Mouse (Mus musculus): ENCODE measurements around the gene Rab11fip3. TPM values are rescaled to one million over a fixed set of nuclear protein-coding genes. Genes with fewer than 3 reads are reported as not detected.

Rab11fip3 gene
- total and polyA plus RNA-seq, 2 experiments from 2014 or later: 15.4 to 30.0 TPM

- no peak overlapping the region for H3K4me3 ChIP-seq (ENCODE audit: low read depth, low read length)
- H3K9me3 ChIP-seq (ENCODE audit: low read length): no peaks in the 10 kb centered on the region
- H3K9ac ChIP-seq: no peak overlapping the region
- DNase-seq (no peak), ATAC-seq (no peak)
- H3K4me1 ChIP-seq (ENCODE audit: insufficient read depth): no peaks in the 10 kb centered on the region
- WGBS: 92% methylated on average over 9 of the region's 9 CpGs
- TF ChIP-seq CTCF (IDR thresholded peaks at IDR 0.05; ENCODE audit: low read depth): no peak
- H3K36me3 ChIP-seq (ENCODE audit: insufficient read depth): no peaks in the 10 kb centered on the region; the same call in 1 of the 2 replicates
- H3K27me3 ChIP-seq (ENCODE audit: insufficient read depth, low read length): no peaks in the 10 kb centered on the region
- no peak overlapping the region for H3K27ac ChIP-seq (ENCODE audit: low read depth, low read length)
- no peak overlapping the region for H3K4me2 ChIP-seq (ENCODE audit: low read depth)
These were observed 17.8 kb upstream of the Rab11fip3 start for GRCm38 (mm10) chr17:26087059-26087564.

DNA sequence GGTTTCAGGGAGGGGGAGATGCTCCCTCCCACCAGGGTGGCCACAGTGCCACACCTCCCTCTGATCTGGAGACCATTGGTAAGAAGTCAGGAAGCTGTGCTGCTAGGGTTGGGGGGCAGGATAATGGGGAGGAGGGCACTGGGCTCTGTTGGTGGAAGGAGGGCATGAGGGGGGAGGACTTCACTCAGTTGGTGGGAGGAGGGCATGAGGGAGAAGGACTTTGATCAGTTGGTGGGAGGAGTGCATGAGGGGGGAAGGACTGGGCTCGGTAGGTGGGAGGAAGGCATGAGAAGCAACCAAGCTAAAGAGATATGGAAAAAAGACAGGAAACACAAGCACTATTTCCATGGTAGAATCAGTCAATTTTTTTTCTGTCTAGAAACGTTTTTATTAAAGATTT is 11.5 kb upstream of the Rab11fip3 start:
- Histone ChIP-seq H3K9me3 (ENCODE audit: low read length) (no peaks in the 10 kb centered on the region), H3K27me3 (ENCODE audit: insufficient read depth, low read length) (no peaks in the 10 kb centered on the region), H3K36me3 (ENCODE audit: insufficient read depth) (0 out of 2 replicates have a peak, but pooled peaks cover 5% of the 10 kb centered on the region), H3K27ac (ENCODE audit: low read depth, low read length) (no peak overlapping the region), H3K4me2 (ENCODE audit: low read depth) (no peak overlapping the region), H3K9ac (no peak overlapping the region), H3K4me1 (ENCODE audit: insufficient read depth) (no peaks in the 10 kb centered on the region), H3K4me3 (ENCODE audit: low read depth, low read length) (no peak overlapping the region)
- WGBS: 48% methylated on average over 2 of the region's 2 CpGs
- no peak for DNase-seq
- TF ChIP-seq CTCF (IDR thresholded peaks at IDR 0.05; ENCODE audit: low read depth): no peak
- no peak for ATAC-seq

- Histone ChIP-seq H3K36me3 (ENCODE audit: insufficient read depth) (0 out of 2 replicates have a peak, but pooled peaks cover 5% of the 10 kb centered on the region), H3K4me1 (ENCODE audit: insufficient read depth) (no peaks in the 10 kb centered on the region), H3K4me2 (ENCODE audit: low read depth) (no peak overlapping the region), H3K27me3 (ENCODE audit: insufficient read depth, low read length) (no peaks in the 10 kb centered on the region), H3K4me3 (ENCODE audit: low read depth, low read length) (no peak overlapping the region), H3K27ac (ENCODE audit: low read depth, low read length) (0 out of 2 replicates have a peak overlapping the region, but pooled peaks have one; percentile 47), H3K9ac (no peak overlapping the region), H3K9me3 (ENCODE audit: low read length) (no peaks in the 10 kb centered on the region)
- TF ChIP-seq CTCF (IDR thresholded peaks at IDR 0.05; ENCODE audit: low read depth): peak; percentile 26; the same call in 1 of the 2 replicates
- ATAC-seq: peak; percentile 87
- WGBS: 65% methylated on average over 2 of the region's 2 CpGs
- peak; percentile 75 for DNase-seq
These were observed 9.5 kb upstream of the Rab11fip3 start for GRCm38 (mm10) chr17:26078851-26079250.

DNA sequence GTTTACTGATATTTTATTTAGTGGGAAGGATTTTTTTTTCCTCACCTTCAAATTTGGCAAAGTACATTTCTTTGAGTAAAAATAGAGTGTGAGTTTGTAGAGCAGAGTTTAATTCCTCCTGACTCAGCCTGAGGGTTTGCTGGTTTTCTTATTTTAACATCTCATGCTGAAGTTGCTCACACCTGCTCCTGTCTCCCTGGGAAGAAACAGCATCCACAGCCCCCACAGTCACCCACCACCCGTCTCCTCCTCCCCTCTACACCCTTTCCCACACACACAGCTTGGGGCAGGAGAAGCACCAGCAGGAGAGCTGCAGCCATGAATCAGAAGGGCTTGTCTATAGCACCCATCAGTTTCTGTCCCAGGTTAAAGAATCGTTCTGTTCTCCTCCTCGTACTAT is 5.9 kb upstream of the Rab11fip3 start:
- H3K36me3 ChIP-seq (ENCODE audit: insufficient read depth): no peaks in the 10 kb centered on the region
- no peak for TF ChIP-seq CTCF (IDR thresholded peaks at IDR 0.05; ENCODE audit: low read depth)
- WGBS: 65% methylated on average over 3 of the region's 3 CpGs
- ATAC-seq: no peak
- no peak for DNase-seq
- H3K27ac ChIP-seq (ENCODE audit: low read depth, low read length): no peak overlapping the region
- H3K9me3 ChIP-seq (ENCODE audit: low read length): no peaks in the 10 kb centered on the region
- no peak overlapping the region for H3K4me2 ChIP-seq (ENCODE audit: low read depth)
- H3K9ac ChIP-seq: no peak overlapping the region
- no peak overlapping the region for H3K4me3 ChIP-seq (ENCODE audit: low read depth, low read length)
- H3K27me3 ChIP-seq (ENCODE audit: insufficient read depth, low read length): no peaks in the 10 kb centered on the region
- no peaks in the 10 kb centered on the region for H3K4me1 ChIP-seq (ENCODE audit: insufficient read depth)

DNA sequence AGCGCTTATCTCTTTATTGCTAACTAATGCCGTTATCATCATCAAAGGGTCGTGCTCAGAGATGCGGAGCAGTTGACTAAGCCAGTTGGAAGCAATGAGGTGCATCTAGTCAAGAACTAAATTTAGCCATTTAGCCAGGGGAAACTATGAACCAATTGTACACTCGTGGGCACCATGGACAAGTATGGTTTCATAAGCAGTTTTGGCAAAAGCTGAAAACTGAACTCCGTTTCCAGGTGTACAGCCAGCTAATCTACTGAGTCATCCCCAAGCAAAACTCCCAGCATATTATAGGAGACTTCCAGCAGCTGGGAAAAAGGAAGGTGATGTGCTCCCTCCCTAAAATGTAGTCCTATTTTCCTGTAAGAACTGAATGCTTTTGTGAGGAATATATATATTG is 781 bp upstream of the Rab11fip3 start:
- no peak for DNase-seq
- peaks cover 22% of the 10 kb centered on the region for H3K4me1 ChIP-seq (ENCODE audit: insufficient read depth)
- no peak overlapping the region; the same call in 1 of the 2 replicates for H3K9ac ChIP-seq
- H3K27ac ChIP-seq (ENCODE audit: low read depth, low read length): no peak overlapping the region
- no peaks in the 10 kb centered on the region for H3K27me3 ChIP-seq (ENCODE audit: insufficient read depth, low read length)
- peaks cover 2% of the 10 kb centered on the region; the same call in 1 of the 2 replicates for H3K36me3 ChIP-seq (ENCODE audit: insufficient read depth)
- peak overlapping the region; percentile 99 for H3K4me2 ChIP-seq (ENCODE audit: low read depth)
- no peak for TF ChIP-seq CTCF (IDR thresholded peaks at IDR 0.05; ENCODE audit: low read depth)
- no peaks in the 10 kb centered on the region for H3K9me3 ChIP-seq (ENCODE audit: low read length)
- WGBS: 34% methylated on average over 6 of the region's 6 CpGs
- H3K4me3 ChIP-seq (ENCODE audit: low read depth, low read length): peak overlapping the region; percentile 87; the same call in 1 of the 2 replicates
- ATAC-seq: no peak

- peaks cover 30% of the 10 kb centered on the region for H3K4me1 ChIP-seq (ENCODE audit: insufficient read depth)
- peak overlapping the region; percentile 95 for H3K27ac ChIP-seq (ENCODE audit: low read depth, low read length)
- H3K4me3 ChIP-seq (ENCODE audit: low read depth, low read length): peak overlapping the region; percentile 87
- TF ChIP-seq CTCF (IDR thresholded peaks at IDR 0.05; ENCODE audit: low read depth): no peak
- no peaks in the 10 kb centered on the region for H3K9me3 ChIP-seq (ENCODE audit: low read length)
- ATAC-seq (no peak; the same call in 1 of the 2 replicates), DNase-seq (peak; percentile 38)
- H3K4me2 ChIP-seq (ENCODE audit: low read depth): peak overlapping the region; percentile 99
- peaks cover 16% of the 10 kb centered on the region; the same call in 1 of the 2 replicates for H3K36me3 ChIP-seq (ENCODE audit: insufficient read depth)
- H3K9ac ChIP-seq: peak overlapping the region; percentile 96
- no peaks in the 10 kb centered on the region for H3K27me3 ChIP-seq (ENCODE audit: insufficient read depth, low read length)
- 2% methylated on average over 44 of the region's 44 CpGs for WGBS
These were observed 1.1 kb downstream of the Rab11fip3 start for GRCm38 (mm10) chr17:26068024-26068830.

GRCm38 (mm10) chr17:26066488-26067020 is 2.8 kb downstream of the Rab11fip3 start:
- H3K4me1 ChIP-seq (ENCODE audit: insufficient read depth): peaks cover 30% of the 10 kb centered on the region
- H3K9me3 ChIP-seq (ENCODE audit: low read length): no peaks in the 10 kb centered on the region
- H3K27ac ChIP-seq (ENCODE audit: low read depth, low read length): no peak overlapping the region
- H3K9ac ChIP-seq: no peak overlapping the region
- H3K4me2 ChIP-seq (ENCODE audit: low read depth): peak overlapping the region; percentile 99
- peaks cover 16% of the 10 kb centered on the region; the same call in 1 of the 2 replicates for H3K36me3 ChIP-seq (ENCODE audit: insufficient read depth)
- 86% methylated on average over 7 of the region's 7 CpGs for WGBS
- ATAC-seq (no peak), DNase-seq (no peak)
- peak overlapping the region; percentile 87 for H3K4me3 ChIP-seq (ENCODE audit: low read depth, low read length)
- H3K27me3 ChIP-seq (ENCODE audit: insufficient read depth, low read length): no peaks in the 10 kb centered on the region
- no peak for TF ChIP-seq CTCF (IDR thresholded peaks at IDR 0.05; ENCODE audit: low read depth)
